Mouse (Mus musculus) bone marrow macrophage, adult 2 months (primary cell): Measurements from ENCODE around the gene Nfatc2ip.

Experiments used
- CTCF ChIP-seq: IDR thresholded peaks from 2 replicates; pipeline ENCODE4 v1.5.1; 2012; ENCODE audit warnings: low read depth, mild to moderate bottlenecking, low read length, moderate library complexity
- POLR2A ChIP-seq: IDR thresholded peaks from 2 replicates; pipeline ENCODE4 v1.6.1; 2012; ENCODE audit warnings: mild to moderate bottlenecking, low read depth, low read length, borderline replicate concordance

DNA sequence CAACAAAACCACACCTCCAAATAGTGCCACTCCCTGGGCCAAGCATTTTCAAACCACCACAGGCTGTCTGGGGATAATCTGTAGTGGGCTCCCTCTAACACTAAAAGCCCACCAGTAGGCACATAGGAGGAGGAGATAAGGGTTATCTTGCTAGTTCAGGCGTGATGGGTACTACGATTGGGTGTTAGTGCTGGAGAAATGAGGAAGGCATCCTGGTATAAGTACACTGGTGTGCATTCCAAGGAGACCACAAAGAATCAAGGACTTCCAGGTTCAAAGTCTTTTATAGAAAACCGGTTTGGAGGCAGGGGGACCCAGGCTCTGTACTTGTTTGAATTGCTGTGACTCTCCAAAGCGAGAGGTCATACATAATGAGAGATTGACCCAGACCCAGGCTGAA is 31.6 kb upstream of the Nfatc2ip start:
- TF ChIP-seq POLR2A = no peak
- TF ChIP-seq CTCF = no peak
